ENCODE assay signal across 7 mouse cellular contexts in the genomic region with DNA sequence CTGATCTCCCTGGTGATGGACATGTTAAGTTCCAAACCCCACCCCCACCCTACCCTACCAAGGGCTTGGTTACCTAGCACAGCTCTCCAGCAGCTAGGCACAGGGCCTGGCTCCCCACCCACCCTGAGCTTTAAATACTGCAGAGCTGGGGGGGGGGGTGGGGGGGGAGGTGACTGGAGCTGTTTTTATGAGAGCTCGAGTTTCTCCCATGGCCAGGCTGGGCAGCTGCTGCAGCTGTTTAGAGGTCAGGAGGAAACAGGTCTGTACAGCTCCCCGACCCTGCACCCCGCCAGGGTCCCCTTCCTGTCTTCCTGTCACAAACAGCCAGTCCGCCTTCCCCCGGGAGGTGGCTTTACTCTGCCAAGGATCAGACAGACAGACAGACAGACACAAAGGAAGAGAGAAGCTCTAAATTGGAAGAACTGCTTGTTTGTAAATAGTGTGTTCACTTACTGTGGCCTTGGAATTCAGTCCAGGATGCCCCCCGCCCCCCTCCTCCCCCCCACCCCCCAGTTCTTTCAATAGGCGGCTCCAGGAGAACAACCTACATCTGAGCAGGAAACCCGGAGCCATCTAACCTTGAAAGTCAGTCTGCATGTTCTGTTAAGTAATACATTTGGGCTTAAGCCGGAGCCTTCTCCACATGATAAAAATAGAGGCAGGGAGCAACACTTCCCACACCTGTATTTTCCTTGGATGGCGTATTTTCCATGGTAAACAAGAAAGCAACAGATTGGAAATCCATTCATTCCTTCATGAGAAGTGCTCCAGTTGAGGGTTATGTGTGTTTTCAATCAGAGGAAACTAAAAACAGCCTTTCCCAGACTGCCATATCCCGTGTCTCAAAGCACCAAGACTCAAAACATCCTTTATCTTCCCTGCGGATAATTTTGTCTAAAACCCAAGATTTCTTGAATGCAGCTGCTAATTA.
DNase-seq lines count a peak whose midpoint lies in the region.

No protein-coding gene starts in this region.

- DNase-seq in 416B (ENCODE audit: low read depth) (peak; percentile 42), ZHBTc4 (ENCODE audit: low read depth, low spot score) (peak; percentile 74), liver (peak; percentile 48)
- peak; percentile 43 to 77 for DNase-seq in heart, adult 9 months (ENCODE audit: low spot score in 2 of 2)
- no peak for DNase-seq in urinary bladder, postnatal 10 days (ENCODE audit: low spot score)
- DNase-seq in layer of hippocampus, postnatal 14 days (ENCODE audit: low spot score in 2 of 2), result no peak
- no peak for DNase-seq in frontal cortex, postnatal 14 days (ENCODE audit: low spot score in 2 of 2)

Comparison
In these comparisons a context has a peak if more than half of its experiments do, and no peak if none do; other contexts are left out.
1. DNase-seq: peak in 416B (single experiment), ZHBTc4 (single experiment), heart, adult 9 months (2 of 2) and liver (single experiment); none in urinary bladder, postnatal 10 days (single experiment), layer of hippocampus, postnatal 14 days (0 of 2) and frontal cortex, postnatal 14 days (0 of 2).